Mouse (Mus musculus) lung, embryonic 15.5 days (tissue): ENCODE results near the gene Cypt4. TPM values are rescaled to one million over a fixed set of nuclear protein-coding genes. Genes with fewer than 3 reads are reported as not detected.
"Not testable (repeated sequence)": the region's sequence is repeated elsewhere in the genome, so short reads cannot be mapped to it uniquely, and the experiment has no call there.

ENCODE experiments used
- ATAC-seq: fragments of 200-750 bp; cut with Nextera tagmentation; 2 replicates; pipeline ENCODE4 v1.8.0; 2017; ENCODE audit warnings: moderate number of reproducible peaks, borderline replicate concordance; ENCODE audit not compliant: low FRiP score, low TSS enrichment; ENCODE audit errors: extremely low read depth
- H3K27ac ChIP-seq: fragments of 300-500 bp; sonication (generic); 2 replicates; pipeline ENCODE4 v1.5.1; 2015; ENCODE audit warnings: moderate library complexity, mild to moderate bottlenecking, inconsistent platforms
- H3K27me3 ChIP-seq: fragments of 300-500 bp; sonication (generic); 2 replicates; pipeline ENCODE4 v1.6.1; 2015; ENCODE audit warnings: inconsistent platforms
- H3K36me3 ChIP-seq: fragments of 300-500 bp; sonication (generic); 2 replicates; pipeline ENCODE4 v1.6.1; 2015; ENCODE audit warnings: inconsistent platforms
- H3K4me1 ChIP-seq: fragments of 300-500 bp; sonication (generic); 2 replicates; pipeline ENCODE4 v1.6.1; 2015; ENCODE audit warnings: inconsistent platforms
- H3K4me2 ChIP-seq: fragments of 300-500 bp; sonication (generic); 2 replicates; pipeline ENCODE4 v1.6.1; 2015; ENCODE audit warnings: inconsistent platforms, mild to moderate bottlenecking, moderate library complexity
- H3K4me3 ChIP-seq: fragments of 300-500 bp; sonication (generic); 2 replicates; pipeline ENCODE4 v1.5.1; 2015; ENCODE audit warnings: mild to moderate bottlenecking, inconsistent platforms
- H3K9ac ChIP-seq: fragments of 300-500 bp; sonication (generic); 2 replicates; pipeline ENCODE4 v1.6.1; 2015; ENCODE audit warnings: inconsistent platforms
- H3K9me3 ChIP-seq: fragments of 300-500 bp; sonication (generic); 2 replicates; pipeline ENCODE4 v1.6.1; 2016; ENCODE audit warnings: inconsistent platforms
- WGBS: fragments of 180-500 bp; shearing (Covaris S2); methylation state at CpG from one replicate; pipeline ENCODE4 v1.1.7; 2015; 5-methylcytosine and 5-hydroxymethylcytosine counted together
- polyA plus RNA-seq: library from polyadenylated mRNA; unstranded; fragments of >200 nt; fragmentation: Nextera tagmentation; extraction: Ambion mirVana; gene quantifications from 2 replicates; pipeline ENCODE4 v1.2.1, GENCODE M21; 2015

The Cypt4 gene
- polyA plus RNA-seq = not detected in 2 replicates

DNA sequence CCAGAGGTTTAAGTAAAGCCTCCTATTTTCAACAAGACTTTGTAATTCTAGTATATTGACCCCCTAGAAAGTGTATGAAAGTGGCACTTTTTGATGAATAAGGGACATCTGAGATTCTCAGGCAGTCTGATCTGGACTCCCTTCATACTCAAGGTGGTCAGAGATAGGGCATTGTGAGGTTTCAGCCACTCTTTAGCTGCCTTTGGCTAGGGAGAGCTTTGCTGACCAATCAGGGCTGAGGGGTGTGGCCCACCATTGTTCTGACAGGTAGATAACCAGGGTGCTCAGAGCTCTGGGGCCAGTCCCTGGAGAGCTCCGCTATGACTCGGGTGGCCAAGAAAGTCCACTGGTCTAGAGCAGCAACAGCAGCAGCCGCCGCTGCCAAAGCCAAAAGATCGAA, at the start of gene Cypt4:
TSS of gene Cypt4 (plus strand) at position 301 of the 400 bp plus-strand sequence.
- Histone ChIP-seq H3K9ac (no peak within 1 kb of the TSS), H3K4me1 (no peaks in the 10 kb centered on the region), H3K4me2 (no peak within 1 kb of the TSS), H3K9me3 (no peaks in the 10 kb centered on the region), H3K4me3 (no peak within 1 kb of the TSS), H3K36me3 (no peaks in the 10 kb centered on the region), H3K27ac (no peak within 1 kb of the TSS), H3K27me3 (no peaks in the 10 kb centered on the region)
- 92% methylated on average over 5 of the region's 5 CpGs for WGBS
- ATAC-seq = no peak

DNA sequence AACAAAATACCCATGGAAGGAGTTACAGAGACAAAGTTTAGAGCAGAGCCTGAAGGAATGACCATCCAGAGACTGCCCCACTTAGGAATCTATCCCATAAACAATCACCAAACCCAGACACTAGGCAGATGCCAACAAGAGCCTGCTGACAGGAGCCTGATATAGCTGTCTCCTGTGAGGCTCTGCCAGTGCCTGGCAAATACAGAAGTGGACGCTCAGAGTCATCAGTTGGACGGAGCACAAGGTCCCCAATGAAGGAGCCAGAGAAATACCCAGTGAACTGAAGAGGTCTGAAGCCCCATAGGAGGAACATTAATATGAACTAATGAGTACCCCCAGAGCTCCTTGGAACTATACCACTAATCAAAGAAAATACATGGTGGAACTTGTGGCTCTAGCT, 12.3 kb downstream of the Cypt4 start:
- WGBS = 83% methylated on average over 2 of the region's 2 CpGs
- H3K9ac ChIP-seq = not testable (repeated sequence)

More for the DNA sequence above, 12.3 kb downstream of the Cypt4 start:
- ATAC-seq, H3K4me3 ChIP-seq, H3K27me3 ChIP-seq, H3K9me3 ChIP-seq, H3K36me3 ChIP-seq, H3K27ac ChIP-seq, H3K4me2 ChIP-seq, H3K4me1 ChIP-seq: not testable (repeated sequence)

Other genes with a start within 250 kb of the Cypt4 start
- gene Dpy19l1, start 122.1 kb upstream of the Cypt4 start, polyA plus RNA-seq = 15.5 and 18.4 TPM in 2 replicates
- gene Dpy19l2, start 71.1 kb downstream of the Cypt4 start, polyA plus RNA-seq = 0.06 and 0.14 TPM in 2 replicates
- 2.0 and 4.6 TPM in 2 replicates for gene Tbx20, start 149.1 kb downstream of the Cypt4 start, polyA plus RNA-seq